Mouse (Mus musculus): ENCODE data around the gene BC030500.

- no peak for TF ChIP-seq CTCF (IDR thresholded peaks at IDR 0.05)
- TF ChIP-seq EP300 (IDR thresholded peaks at IDR 0.05): no peak
These were observed 15.6 kb upstream of the BC030500 start for GRCm38 (mm10) chr8:58895960-58896359.

Data from lung, postnatal 0 days (tissue).